Mouse (Mus musculus): ENCODE data around the gene Nup43. TPM values are rescaled to one million over a fixed set of nuclear protein-coding genes. Genes with fewer than 3 reads are reported as not detected.

Nup43 gene
- total and polyA plus RNA-seq, 2 experiments from 2014 or later = 10.5 to 19.1 TPM

DNA sequence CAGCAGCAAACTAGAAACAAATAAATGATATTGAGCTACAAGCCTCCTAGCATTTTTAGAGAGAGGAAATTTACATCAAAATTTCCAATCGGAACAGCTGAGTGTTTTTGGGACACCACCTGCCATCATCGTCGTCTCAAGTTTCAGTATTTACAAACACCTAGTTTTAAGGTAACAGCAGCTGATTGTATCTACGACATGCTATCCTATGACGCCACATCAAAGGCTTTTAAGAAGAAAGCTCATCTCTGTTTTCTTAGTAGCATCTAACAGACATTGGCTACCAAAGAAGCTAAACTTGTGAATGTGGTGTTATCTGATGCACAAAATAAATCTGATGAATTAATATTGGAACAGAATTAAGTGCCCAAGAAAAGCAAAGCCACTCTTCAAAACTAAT, 37.0 kb upstream of the Nup43 start:
- Histone ChIP-seq H3K4me2 (ENCODE audit: low read depth) (no peak overlapping the region), H3K36me3 (ENCODE audit: insufficient read depth) (peaks cover 41% of the 10 kb centered on the region)
- WGBS = 93% methylated on average over 5 of the region's 5 CpGs

DNA sequence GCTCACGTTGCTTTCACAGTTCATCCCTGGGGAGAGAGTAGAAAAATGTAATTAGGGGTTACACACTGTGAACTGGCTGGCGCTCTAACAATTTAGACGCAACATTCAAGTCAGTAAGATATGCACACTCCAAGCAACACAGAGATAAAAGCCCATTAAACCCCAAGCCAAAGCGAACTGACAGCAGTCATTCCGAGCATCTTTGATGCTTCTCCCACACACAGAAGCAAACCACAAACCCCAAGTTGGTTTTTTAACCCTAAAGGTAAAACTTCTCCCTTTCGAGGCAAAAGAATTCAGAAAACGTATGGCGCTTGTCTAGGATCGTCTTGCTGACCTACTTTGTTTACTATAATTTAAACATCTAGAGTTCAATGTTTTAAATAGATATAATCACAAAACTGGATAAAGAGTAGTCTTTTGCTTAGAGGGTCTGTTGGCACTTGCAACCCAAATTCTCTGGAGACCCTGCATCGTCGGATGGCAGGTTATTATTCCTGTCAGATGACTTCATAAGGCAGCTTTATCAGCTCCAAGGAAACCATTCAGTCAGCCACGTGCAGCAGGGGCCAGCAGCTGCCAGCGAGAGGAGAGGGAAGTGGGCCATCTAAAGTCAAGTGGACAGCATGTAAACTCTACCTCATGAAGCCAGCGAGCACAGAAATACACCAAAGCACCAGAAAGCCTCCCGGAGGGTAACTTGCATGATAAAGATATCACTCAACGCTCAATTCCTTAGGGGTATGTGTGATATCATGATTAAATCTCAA, 36.2 kb upstream of the Nup43 start:
- ATAC-seq = no peak
- no peak for DNase-seq
- no peaks in the 10 kb centered on the region for H3K9me3 ChIP-seq (ENCODE audit: low read length)
- peaks cover 37% of the 10 kb centered on the region for H3K36me3 ChIP-seq (ENCODE audit: insufficient read depth)
- H3K4me2 ChIP-seq (ENCODE audit: low read depth) = no peak overlapping the region
- no peak for TF ChIP-seq CTCF (IDR thresholded peaks at IDR 0.05; ENCODE audit: low read depth)
- 83% methylated on average over 16 of the region's 16 CpGs for WGBS
- H3K4me1 ChIP-seq (ENCODE audit: insufficient read depth) = no peaks in the 10 kb centered on the region
- no peak overlapping the region for H3K9ac ChIP-seq
- H3K27me3 ChIP-seq (ENCODE audit: insufficient read depth, low read length) = no peaks in the 10 kb centered on the region
- no peak overlapping the region for H3K27ac ChIP-seq (ENCODE audit: low read depth, low read length)
- no peak overlapping the region for H3K4me3 ChIP-seq (ENCODE audit: low read depth, low read length)

More for the DNA sequence above, 37.0 kb upstream of the Nup43 start:
- DNase-seq (no peak), ATAC-seq (no peak)
- Histone ChIP-seq H3K4me3 (ENCODE audit: low read depth, low read length) (no peak overlapping the region), H3K4me1 (ENCODE audit: insufficient read depth) (no peaks in the 10 kb centered on the region), H3K9ac (no peak overlapping the region), H3K27ac (ENCODE audit: low read depth, low read length) (no peak overlapping the region), H3K9me3 (ENCODE audit: low read length) (no peaks in the 10 kb centered on the region), H3K27me3 (ENCODE audit: insufficient read depth, low read length) (no peaks in the 10 kb centered on the region)
- TF ChIP-seq CTCF (IDR thresholded peaks at IDR 0.05; ENCODE audit: low read depth) = no peak

DNA sequence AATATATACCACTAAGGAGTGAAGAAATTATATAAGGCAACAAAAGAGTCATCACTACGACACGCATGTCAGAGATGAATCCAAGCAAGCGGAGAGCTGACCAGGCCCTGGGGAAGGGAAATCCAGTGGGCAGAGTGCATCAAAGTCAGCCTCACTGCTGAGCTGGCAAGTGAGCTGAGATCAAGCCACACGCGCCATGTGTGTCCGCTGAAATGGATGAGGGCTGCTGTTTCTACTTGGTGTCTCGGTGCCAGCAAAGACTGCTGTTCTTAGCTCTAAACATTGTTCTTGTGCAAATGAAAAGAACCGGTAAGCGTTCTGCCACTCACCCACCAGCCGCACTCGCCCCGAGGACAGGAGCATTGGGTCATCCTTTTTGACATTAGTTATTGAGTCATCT, 26.9 kb upstream of the Nup43 start:
- WGBS = 96% methylated on average over 12 of the region's 12 CpGs
- ATAC-seq = no peak
- peaks cover 51% of the 10 kb centered on the region for H3K36me3 ChIP-seq (ENCODE audit: insufficient read depth)

DNA sequence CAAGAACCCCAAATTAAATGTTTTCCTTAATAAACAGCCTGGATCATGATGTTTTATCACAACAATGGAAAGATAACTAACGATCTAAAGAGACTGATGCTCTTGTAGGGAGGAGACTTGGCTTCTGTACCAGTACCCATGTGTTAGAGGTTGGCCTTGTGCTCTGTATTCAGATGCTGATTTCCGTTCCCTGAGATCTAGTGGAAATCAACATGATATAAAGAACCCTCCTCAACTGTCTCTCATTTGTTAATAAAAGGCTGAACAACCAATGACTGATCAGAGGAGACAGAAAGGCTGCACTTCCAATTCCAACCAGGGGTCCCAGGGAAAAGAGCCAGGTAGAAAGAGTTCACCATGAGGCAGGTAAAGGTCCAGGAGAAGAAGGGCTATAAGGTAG, 21.4 kb upstream of the Nup43 start:
- DNase-seq (no peak), ATAC-seq (no peak)
- Histone ChIP-seq H3K4me3 (ENCODE audit: low read depth, low read length) (no peak overlapping the region), H3K36me3 (ENCODE audit: insufficient read depth) (peaks cover 49% of the 10 kb centered on the region), H3K27ac (ENCODE audit: low read depth, low read length) (no peak overlapping the region), H3K27me3 (ENCODE audit: insufficient read depth, low read length) (no peaks in the 10 kb centered on the region), H3K9me3 (ENCODE audit: low read length) (no peaks in the 10 kb centered on the region), H3K9ac (no peak overlapping the region), H3K4me1 (ENCODE audit: insufficient read depth) (no peaks in the 10 kb centered on the region), H3K4me2 (ENCODE audit: low read depth) (no peak overlapping the region)
- 75% methylated on average over 2 of the region's 2 CpGs for WGBS
- TF ChIP-seq CTCF (IDR thresholded peaks at IDR 0.05; ENCODE audit: low read depth) = no peak

More for the DNA sequence above, 26.9 kb upstream of the Nup43 start:
- H3K4me1 ChIP-seq (ENCODE audit: insufficient read depth) = no peaks in the 10 kb centered on the region
- H3K27me3 ChIP-seq (ENCODE audit: insufficient read depth, low read length) = no peaks in the 10 kb centered on the region
- no peak overlapping the region for H3K9ac ChIP-seq
- no peak overlapping the region for H3K27ac ChIP-seq (ENCODE audit: low read depth, low read length)
- no peaks in the 10 kb centered on the region for H3K9me3 ChIP-seq (ENCODE audit: low read length)
- no peak for TF ChIP-seq CTCF (IDR thresholded peaks at IDR 0.05; ENCODE audit: low read depth)
- DNase-seq = no peak
- no peak overlapping the region for H3K4me2 ChIP-seq (ENCODE audit: low read depth)
- H3K4me3 ChIP-seq (ENCODE audit: low read depth, low read length) = no peak overlapping the region

DNA sequence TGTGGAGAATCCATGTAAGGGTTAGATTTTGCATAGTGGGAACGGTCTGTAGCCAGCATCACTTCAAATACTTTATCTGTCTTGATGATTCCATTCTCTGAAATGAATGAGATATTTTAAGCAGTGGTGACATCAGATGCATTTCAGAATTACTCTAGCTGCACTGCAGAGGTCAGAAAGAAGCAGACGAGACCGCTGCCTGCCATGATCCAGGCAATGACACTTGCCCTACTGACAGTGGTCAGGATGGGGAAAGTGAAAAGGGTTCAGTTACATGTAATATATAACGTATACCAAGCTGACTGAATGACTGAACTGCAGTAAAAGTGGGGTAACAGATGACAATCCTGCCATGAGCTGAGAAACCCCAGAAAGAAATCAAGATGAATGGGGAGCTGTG, 18.2 kb upstream of the Nup43 start:
- Histone ChIP-seq H3K9ac (no peak overlapping the region), H3K4me3 (ENCODE audit: low read depth, low read length) (no peak overlapping the region)

DNA sequence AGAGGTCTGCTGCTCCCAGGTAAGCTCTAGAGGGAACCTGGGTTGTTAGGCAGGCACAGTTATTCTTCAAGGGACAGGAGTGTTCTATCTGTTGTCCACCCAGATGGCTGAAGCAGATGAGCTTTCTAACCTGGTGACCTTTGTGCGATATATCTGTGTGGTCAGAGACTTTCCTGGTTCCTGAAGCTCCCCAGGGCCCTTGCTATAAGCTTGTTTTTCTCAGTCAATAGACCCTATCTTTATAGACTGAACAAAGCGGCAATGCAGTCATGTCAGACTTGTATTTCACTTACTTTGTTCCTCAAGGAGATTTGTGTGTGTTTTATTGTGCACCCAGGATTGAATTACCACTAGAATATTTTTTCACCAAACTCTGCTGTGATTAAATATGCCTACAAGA, 16.2 kb upstream of the Nup43 start:
- ATAC-seq = no peak
- peaks cover 21% of the 10 kb centered on the region for H3K36me3 ChIP-seq (ENCODE audit: insufficient read depth)
- H3K27me3 ChIP-seq (ENCODE audit: insufficient read depth, low read length) = no peaks in the 10 kb centered on the region
- no peak overlapping the region for H3K27ac ChIP-seq (ENCODE audit: low read depth, low read length)
- 94% methylated on average over 2 of the region's 2 CpGs for WGBS
- no peak overlapping the region for H3K9ac ChIP-seq
- TF ChIP-seq CTCF (IDR thresholded peaks at IDR 0.05; ENCODE audit: low read depth) = no peak
- H3K4me2 ChIP-seq (ENCODE audit: low read depth) = no peak overlapping the region
- no peaks in the 10 kb centered on the region for H3K9me3 ChIP-seq (ENCODE audit: low read length)
- H3K4me1 ChIP-seq (ENCODE audit: insufficient read depth) = no peaks in the 10 kb centered on the region
- H3K4me3 ChIP-seq (ENCODE audit: low read depth, low read length) = no peak overlapping the region
- no peak for DNase-seq

More for the DNA sequence above, 18.2 kb upstream of the Nup43 start:
- ATAC-seq (no peak), DNase-seq (no peak)
- Histone ChIP-seq H3K27ac (ENCODE audit: low read depth, low read length) (no peak overlapping the region), H3K4me2 (ENCODE audit: low read depth) (no peak overlapping the region), H3K27me3 (ENCODE audit: insufficient read depth, low read length) (no peaks in the 10 kb centered on the region), H3K4me1 (ENCODE audit: insufficient read depth) (no peaks in the 10 kb centered on the region), H3K9me3 (ENCODE audit: low read length) (no peaks in the 10 kb centered on the region), H3K36me3 (ENCODE audit: insufficient read depth) (peaks cover 29% of the 10 kb centered on the region)
- WGBS = 86% methylated on average over 4 of the region's 4 CpGs
- no peak for TF ChIP-seq CTCF (IDR thresholded peaks at IDR 0.05; ENCODE audit: low read depth)

DNA sequence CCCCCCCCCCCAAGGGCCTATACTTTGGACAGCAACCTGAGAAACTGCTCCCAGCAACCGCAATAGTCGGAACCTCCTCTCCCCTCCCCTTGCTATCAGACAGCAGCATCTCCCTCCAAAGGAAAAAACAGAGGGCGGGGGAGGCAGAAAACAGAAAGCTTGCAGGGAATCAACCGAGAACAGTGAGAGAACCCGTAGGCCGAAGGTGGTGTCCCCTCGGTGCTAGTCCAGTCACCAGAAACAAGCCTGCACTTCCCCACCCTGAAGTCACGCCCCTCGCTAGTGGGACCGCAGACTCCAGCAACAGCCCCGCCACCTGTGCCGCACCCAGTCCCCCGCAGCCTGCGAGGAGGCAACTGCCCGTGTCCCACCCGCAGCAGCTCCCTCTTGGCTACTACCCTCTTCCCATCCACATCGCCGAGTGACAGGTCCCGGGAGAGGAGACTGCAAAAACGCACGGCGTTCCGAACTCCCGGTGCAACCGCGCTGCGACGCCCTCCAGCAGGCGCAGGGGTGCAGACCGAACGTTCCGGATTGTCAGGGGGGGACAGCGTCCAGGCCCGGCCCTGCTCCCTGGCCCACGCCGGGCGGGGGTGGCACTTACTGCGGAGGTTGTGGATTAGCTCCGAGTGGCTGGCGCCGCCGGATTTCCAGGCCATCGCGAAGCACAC, 4.7 kb upstream of the Nup43 start:
- DNase-seq (no peak), ATAC-seq (peak; percentile 75)
- Histone ChIP-seq H3K27ac (ENCODE audit: low read depth, low read length) (peak overlapping the region; percentile 92), H3K36me3 (ENCODE audit: insufficient read depth) (no peaks in the 10 kb centered on the region), H3K9me3 (ENCODE audit: low read length) (no peaks in the 10 kb centered on the region), H3K4me2 (ENCODE audit: low read depth) (peak overlapping the region; percentile 77), H3K4me3 (ENCODE audit: low read depth, low read length) (peak overlapping the region; percentile 76), H3K27me3 (ENCODE audit: insufficient read depth, low read length) (no peaks in the 10 kb centered on the region), H3K4me1 (ENCODE audit: insufficient read depth) (peaks cover 7% of the 10 kb centered on the region; the same call in 1 of the 2 replicates), H3K9ac (peak overlapping the region; percentile 97)
- 1% methylated on average over 44 of the region's 44 CpGs for WGBS
- TF ChIP-seq CTCF (IDR thresholded peaks at IDR 0.05; ENCODE audit: low read depth) = peak; percentile 18; the same call in 1 of the 2 replicates
